Mouse (Mus musculus): ENCODE measurements around the gene Lrrn4cl. TPM values are rescaled to one million over a fixed set of nuclear protein-coding genes. Genes with fewer than 3 reads are reported as not detected.

Lrrn4cl gene
- polyA plus RNA-seq, 1 experiment from 2014 or later = 0.78 TPM

DNA sequence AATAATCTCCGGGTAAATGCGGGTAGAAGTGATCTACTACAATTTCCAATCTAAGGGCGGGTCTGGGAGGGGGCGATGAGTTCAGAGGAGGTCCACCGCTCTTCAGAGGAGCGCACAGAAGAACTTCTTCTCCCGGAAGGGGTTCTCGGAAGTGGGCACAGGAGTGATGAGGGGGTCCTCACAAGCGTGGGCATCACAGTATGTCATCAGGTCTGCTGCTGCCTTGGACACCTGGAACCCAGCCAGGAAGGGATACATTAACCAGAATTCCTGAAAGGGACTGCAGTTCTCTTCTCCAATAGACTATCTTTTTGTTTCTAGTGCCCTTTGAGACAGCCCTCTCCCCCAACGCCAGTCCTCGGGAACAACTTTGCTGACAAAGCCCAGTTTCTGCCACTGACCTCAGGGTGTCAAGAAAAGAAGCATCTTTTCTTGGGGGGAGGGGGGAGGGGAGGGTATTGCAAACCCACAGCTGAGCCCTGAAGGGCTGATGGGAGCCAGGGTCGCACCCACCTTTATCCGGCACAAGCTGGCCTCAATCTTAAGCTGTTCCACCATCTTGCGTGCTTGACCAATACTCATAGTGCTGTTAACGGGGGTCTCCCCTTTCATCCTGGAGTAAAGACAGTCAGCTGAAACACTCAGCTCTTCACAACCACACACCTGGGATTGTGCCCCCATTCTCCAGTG, 12.4 kb upstream of the Lrrn4cl start:
- Histone ChIP-seq H3K4me3 (peak overlapping the region; percentile 60), H3K27me3 (replicated peaks) (no peaks in the 10 kb centered on the region), H3K9ac (peak overlapping the region; percentile 67), H3K9me3 (replicated peaks) (no peaks in the 10 kb centered on the region), H3K4me1 (replicated peaks) (peaks cover 30% of the 10 kb centered on the region), H3K4me2 (peak overlapping the region; percentile 72), H3K27ac (ENCODE audit: poor library complexity, severe bottlenecking) (peak overlapping the region; percentile 94), H3K36me3 (peaks cover 22% of the 10 kb centered on the region)
- 18% methylated on average over 15 of the region's 15 CpGs for WGBS
- 0 out of 2 replicates have a peak, but pooled peaks have one; percentile 13 for ATAC-seq (ENCODE audit: insufficient number of reproducible peaks, low FRiP score)

DNA sequence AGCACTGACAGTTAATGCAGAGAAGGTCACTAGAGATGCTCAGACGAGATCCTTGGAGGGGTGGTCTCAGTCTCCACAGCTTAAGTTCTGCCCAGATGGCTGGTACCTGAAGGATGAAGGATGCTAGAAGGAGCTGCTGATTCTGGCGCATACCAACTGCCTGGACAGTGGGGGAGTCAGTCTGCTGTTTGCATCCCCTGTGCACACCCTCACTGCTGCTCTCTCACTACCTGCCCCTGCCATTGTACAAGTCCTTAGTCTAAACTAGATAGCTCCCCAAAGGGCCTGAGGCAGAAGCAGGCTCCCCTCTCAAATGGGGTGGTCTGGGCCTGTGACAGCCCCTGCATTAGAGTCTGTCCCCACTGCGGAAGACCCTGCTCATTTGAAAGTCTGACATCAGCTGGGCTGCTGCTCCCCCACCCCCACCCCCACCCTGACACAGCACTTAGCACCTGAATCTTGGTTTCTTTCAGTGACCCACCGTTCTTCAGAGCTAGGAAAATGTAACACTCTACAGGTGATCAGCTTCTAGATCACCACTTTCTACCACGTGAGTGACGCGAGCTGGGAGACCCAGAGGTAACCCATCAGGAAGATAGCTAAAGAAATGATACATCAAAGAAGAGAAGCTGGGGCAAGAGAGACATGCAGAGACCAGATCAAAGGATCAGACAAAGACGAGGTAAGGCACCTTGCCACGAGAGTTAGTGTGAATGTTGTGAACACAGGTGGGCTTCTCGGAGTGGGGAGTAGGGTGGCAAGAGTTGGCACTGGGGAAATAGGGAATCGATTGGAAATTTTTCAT, 11.3 kb upstream of the Lrrn4cl start, which contains the start of gene Gng3:
Gene Gng3 (minus strand): TSS at position 92 of the 805 bp plus-strand sequence.
- WGBS = 49% methylated on average over 11 of the region's 11 CpGs
- ATAC-seq (ENCODE audit: insufficient number of reproducible peaks, low FRiP score) = no peak
- H3K4me3 ChIP-seq = peak within 1 kb of the TSS; percentile 60
- H3K4me1 ChIP-seq (replicated peaks) = peaks cover 30% of the 10 kb centered on the region
- H3K9me3 ChIP-seq (replicated peaks) = no peaks in the 10 kb centered on the region
- H3K36me3 ChIP-seq = peaks cover 14% of the 10 kb centered on the region
- peak within 1 kb of the TSS; percentile 82 for H3K4me2 ChIP-seq
- peak within 1 kb of the TSS; percentile 94 for H3K27ac ChIP-seq (ENCODE audit: poor library complexity, severe bottlenecking)
- no peaks in the 10 kb centered on the region for H3K27me3 ChIP-seq (replicated peaks)
- H3K9ac ChIP-seq = peak within 1 kb of the TSS; percentile 80

GRCm38 (mm10) chr19:8839908-8840791, 10.4 kb upstream of the Lrrn4cl start:
- H3K9me3 ChIP-seq (replicated peaks) = no peaks in the 10 kb centered on the region
- 21% methylated on average over 29 of the region's 29 CpGs for WGBS
- H3K4me1 ChIP-seq (replicated peaks) = peaks cover 30% of the 10 kb centered on the region
- H3K4me3 ChIP-seq = peak overlapping the region; percentile 58
- H3K9ac ChIP-seq = peak overlapping the region; percentile 80
- ATAC-seq (ENCODE audit: insufficient number of reproducible peaks, low FRiP score) = peak; percentile 76
- 0 out of 2 replicates have a peak, but pooled peaks cover 8% of the 10 kb centered on the region for H3K36me3 ChIP-seq
- H3K27me3 ChIP-seq (replicated peaks) = no peaks in the 10 kb centered on the region
- H3K27ac ChIP-seq (ENCODE audit: poor library complexity, severe bottlenecking) = no peak overlapping the region
- peak overlapping the region; percentile 82 for H3K4me2 ChIP-seq

GRCm38 (mm10) chr19:8841012-8841411, 9.6 kb upstream of the Lrrn4cl start:
- Histone ChIP-seq H3K9ac (peak overlapping the region; percentile 80; the same call in 1 of the 2 replicates), H3K4me3 (peak overlapping the region; percentile 58; the same call in 1 of the 2 replicates), H3K27me3 (replicated peaks) (no peaks in the 10 kb centered on the region), H3K4me1 (replicated peaks) (peaks cover 30% of the 10 kb centered on the region), H3K36me3 (peaks cover 14% of the 10 kb centered on the region), H3K27ac (ENCODE audit: poor library complexity, severe bottlenecking) (no peak overlapping the region), H3K9me3 (replicated peaks) (no peaks in the 10 kb centered on the region), H3K4me2 (peak overlapping the region; percentile 82)
- no peak for ATAC-seq (ENCODE audit: insufficient number of reproducible peaks, low FRiP score)
- 89% methylated on average over 7 of the region's 7 CpGs for WGBS

GRCm38 (mm10) chr19:8842961-8843360, 7.6 kb upstream of the Lrrn4cl start:
- Histone ChIP-seq H3K4me2 (no peak overlapping the region), H3K9me3 (replicated peaks) (no peaks in the 10 kb centered on the region), H3K4me1 (replicated peaks) (peaks cover 28% of the 10 kb centered on the region), H3K4me3 (no peak overlapping the region), H3K27me3 (replicated peaks) (no peaks in the 10 kb centered on the region), H3K27ac (ENCODE audit: poor library complexity, severe bottlenecking) (no peak overlapping the region), H3K9ac (no peak overlapping the region), H3K36me3 (peaks cover 34% of the 10 kb centered on the region)
- 84% methylated on average over 6 of the region's 6 CpGs for WGBS
- no peak for ATAC-seq (ENCODE audit: insufficient number of reproducible peaks, low FRiP score)

- H3K9ac ChIP-seq = no peak overlapping the region
- WGBS = 61% methylated on average over 5 of the region's 5 CpGs
- no peak for ATAC-seq (ENCODE audit: insufficient number of reproducible peaks, low FRiP score)
- peaks cover 13% of the 10 kb centered on the region for H3K4me1 ChIP-seq (replicated peaks)
- no peaks in the 10 kb centered on the region for H3K27me3 ChIP-seq (replicated peaks)
- H3K27ac ChIP-seq (ENCODE audit: poor library complexity, severe bottlenecking) = no peak overlapping the region
- no peak overlapping the region for H3K4me2 ChIP-seq
- no peak overlapping the region for H3K4me3 ChIP-seq
- H3K36me3 ChIP-seq = peaks cover 41% of the 10 kb centered on the region
- H3K9me3 ChIP-seq (replicated peaks) = no peaks in the 10 kb centered on the region
These were observed 6.0 kb upstream of the Lrrn4cl start for GRCm38 (mm10) chr19:8844371-8845129.

- no peak for ATAC-seq (ENCODE audit: insufficient number of reproducible peaks, low FRiP score)
- WGBS = 76% methylated on average over 5 of the region's 5 CpGs
- peaks cover 9% of the 10 kb centered on the region for H3K4me1 ChIP-seq (replicated peaks)
- H3K27ac ChIP-seq (ENCODE audit: poor library complexity, severe bottlenecking) = no peak overlapping the region
- H3K4me2 ChIP-seq = no peak overlapping the region
- no peaks in the 10 kb centered on the region for H3K27me3 ChIP-seq (replicated peaks)
- peaks cover 35% of the 10 kb centered on the region for H3K36me3 ChIP-seq
- H3K9me3 ChIP-seq (replicated peaks) = no peaks in the 10 kb centered on the region
- H3K9ac ChIP-seq = no peak overlapping the region
- H3K4me3 ChIP-seq = no peak overlapping the region
These were observed 2.2 kb upstream of the Lrrn4cl start for GRCm38 (mm10) chr19:8848356-8848755.

GRCm38 (mm10) chr19:8851639-8852038, 1.1 kb downstream of the Lrrn4cl start:
- Histone ChIP-seq H3K27me3 (replicated peaks) (no peaks in the 10 kb centered on the region), H3K9me3 (replicated peaks) (no peaks in the 10 kb centered on the region), H3K4me2 (no peak overlapping the region), H3K9ac (no peak overlapping the region), H3K4me1 (replicated peaks) (peaks cover 9% of the 10 kb centered on the region), H3K36me3 (peaks cover 21% of the 10 kb centered on the region), H3K4me3 (no peak overlapping the region), H3K27ac (ENCODE audit: poor library complexity, severe bottlenecking) (no peak overlapping the region)
- WGBS = 46% methylated on average over 7 of the region's 7 CpGs
- no peak for ATAC-seq (ENCODE audit: insufficient number of reproducible peaks, low FRiP score)

DNA sequence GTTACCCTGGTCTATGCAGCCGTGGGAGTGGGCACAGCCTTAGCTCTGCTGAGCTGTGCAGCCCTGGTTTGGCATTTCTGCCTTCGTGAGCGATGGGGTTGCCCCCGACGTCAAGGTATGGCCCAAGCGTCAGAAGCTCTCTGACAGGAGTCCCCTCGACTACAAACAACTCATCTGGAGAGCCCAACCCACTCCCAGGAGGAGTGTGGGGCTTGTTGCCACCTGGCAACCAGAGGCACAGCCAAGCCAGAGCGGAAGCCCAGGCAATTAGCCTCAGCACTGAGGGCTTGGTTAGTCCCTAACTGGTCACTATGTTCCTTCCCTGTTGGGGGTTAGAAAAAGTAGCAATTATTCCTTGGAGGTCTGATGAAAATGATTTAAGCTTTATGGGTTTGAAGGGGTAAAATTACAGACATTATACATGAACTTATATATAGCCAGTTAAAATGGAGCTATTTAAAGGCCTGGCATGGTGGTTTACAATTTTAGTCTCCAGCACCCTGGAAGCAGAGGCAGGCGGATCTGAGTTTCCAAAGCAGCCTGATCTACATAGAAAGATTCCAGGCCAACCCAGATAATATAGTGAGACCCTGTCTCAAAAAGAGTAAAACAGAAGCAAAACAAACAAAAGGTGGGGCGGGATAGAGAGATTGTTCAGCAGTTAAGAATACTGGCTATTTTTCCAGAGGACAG, 1.8 kb downstream of the Lrrn4cl start:
- Histone ChIP-seq H3K4me3 (no peak overlapping the region), H3K4me2 (no peak overlapping the region), H3K4me1 (replicated peaks) (peaks cover 9% of the 10 kb centered on the region), H3K9me3 (replicated peaks) (no peaks in the 10 kb centered on the region), H3K27me3 (replicated peaks) (no peaks in the 10 kb centered on the region), H3K27ac (ENCODE audit: poor library complexity, severe bottlenecking) (no peak overlapping the region), H3K9ac (no peak overlapping the region), H3K36me3 (peaks cover 14% of the 10 kb centered on the region)
- ATAC-seq (ENCODE audit: insufficient number of reproducible peaks, low FRiP score) = no peak
- 56% methylated on average over 10 of the region's 10 CpGs for WGBS

- Histone ChIP-seq H3K9me3 (replicated peaks) (no peaks in the 10 kb centered on the region), H3K9ac (no peak overlapping the region), H3K4me2 (no peak overlapping the region), H3K36me3 (peaks cover 7% of the 10 kb centered on the region), H3K4me1 (replicated peaks) (peaks cover 9% of the 10 kb centered on the region), H3K27me3 (replicated peaks) (no peaks in the 10 kb centered on the region), H3K4me3 (no peak overlapping the region), H3K27ac (ENCODE audit: poor library complexity, severe bottlenecking) (no peak overlapping the region)
- no peak for ATAC-seq (ENCODE audit: insufficient number of reproducible peaks, low FRiP score)
- 78% methylated on average over 3 of the region's 3 CpGs for WGBS
These were observed 2.5 kb downstream of the Lrrn4cl start for GRCm38 (mm10) chr19:8853117-8853516.
